Mouse (Mus musculus) left cerebral cortex, adult 2 months (tissue): ENCODE measurements around the gene Acot8. TPM values are rescaled to one million over a fixed set of nuclear protein-coding genes. Genes with fewer than 3 reads are reported as not detected.

Experiments used
- DNase-seq, 2 experiments: peaks; one replicate each; pipeline ENCODE4 v3.0.0; 2021 to 2022; ENCODE audit warnings: low spot score in 2 of 2, mixed read lengths in 1 of 2; ENCODE audit errors: extremely low spot score in 1 of 2
- H3K27ac ChIP-seq: fragments of 200-600 bp; 2 replicates; pipeline ENCODE4 v1.8.1; 2022
- H3K4me3 ChIP-seq: fragments of 200-600 bp; 2 replicates; pipeline ENCODE4 v1.8.1; 2022
- CTCF ChIP-seq: fragments of 200-600 bp; IDR thresholded peaks from 2 replicates; pipeline ENCODE4 v1.8.1; 2022; ENCODE audit warnings: antibody characterized with exemption, mild to moderate bottlenecking, moderate library complexity
- intact Hi-C: fragments of 180-260 bp; cut with DNase I; formaldehyde crosslinking; loops from one replicate; pipeline ENCODE4 v1.15.1; 2025
- total RNA-seq, 2 experiments: library from RNA; stranded (reverse); gene quantifications; 2 replicates each; pipeline ENCODE4 v1.2.3; 2021

Gene Acot8
- total RNA-seq, 2 experiments from 2014 or later: 26.6 to 28.3 TPM

GRCm38 (mm10) chr2:164744987-164745386, 59.7 kb downstream of the Acot8 start:
- peak overlapping the region; percentile 80; the same call in 1 of the 2 replicates for H3K27ac ChIP-seq
- intact Hi-C loops: loop anchor here (10.0 kb wide), 1 partner anchor 260 kb away; the partner anchor contains the start of gene Dbndd2
- H3K4me3 ChIP-seq: peak overlapping the region; percentile 87
- DNase-seq: no peak
- no peak for TF ChIP-seq CTCF

Other genes starting within 250 kb of the Acot8 start
- gene Wfdc2, start 242.5 kb downstream of the Acot8 start, total RNA-seq: 1 to 10 TPM in 1 of 2 experiments, under 1 TPM in 1; 0.70 to 1.3 TPM
- not detected for gene Spint3, start 231.4 kb downstream of the Acot8 start, total RNA-seq
- gene Wfdc6a, start 219.4 kb downstream of the Acot8 start, total RNA-seq: not detected
- gene Eppin, start 211.3 kb downstream of the Acot8 start, total RNA-seq: not detected
- gene Wfdc6b, start 191.4 kb downstream of the Acot8 start, total RNA-seq: not detected
- gene Wfdc8, start 191.3 kb downstream of the Acot8 start, total RNA-seq: not detected
- gene Wfdc16, start 166.1 kb downstream of the Acot8 start, total RNA-seq: not detected
- gene Wfdc10, start 148.8 kb downstream of the Acot8 start, total RNA-seq: not detected
- not detected for gene Wfdc9, start 148.3 kb downstream of the Acot8 start, total RNA-seq
- not detected for gene Wfdc11, start 130.8 kb downstream of the Acot8 start, total RNA-seq
- gene Wfdc13, start 119.8 kb downstream of the Acot8 start, total RNA-seq: not detected
- gene Spint4, start 106.4 kb downstream of the Acot8 start, total RNA-seq: not detected
- not detected for gene Spint5, start 89.6 kb downstream of the Acot8 start, total RNA-seq
- 1 to 10 TPM; 1.4 to 1.6 TPM for gene Wfdc3, start 59.0 kb downstream of the Acot8 start, total RNA-seq
- gene Dnttip1, start 58.9 kb downstream of the Acot8 start, total RNA-seq: 10 to 100 TPM; 37.6 to 37.9 TPM
- under 1 TPM in 1 of 2 experiments, not detected in 1; 0.36 TPM for gene Ube2c, start 35.0 kb downstream of the Acot8 start, total RNA-seq
- gene Tnnc2, start 24.9 kb downstream of the Acot8 start, total RNA-seq: 1 to 10 TPM in 1 of 2 experiments, not detected in 1; 1.1 TPM
- gene Snx21, start 19.1 kb downstream of the Acot8 start, total RNA-seq: 10 to 100 TPM; 54.4 to 57.2 TPM
- gene Zswim3, start 216 bp upstream of the Acot8 start, total RNA-seq: 1 to 10 TPM; 8.6 to 9.0 TPM
- gene Zswim1, start 17.8 kb upstream of the Acot8 start, total RNA-seq: 10 to 100 TPM; 21.7 to 22.7 TPM
- under 1 TPM; 0.45 to 0.58 TPM for gene Spata25, start 23.7 kb upstream of the Acot8 start, total RNA-seq
- gene Ctsa, start 28.0 kb upstream of the Acot8 start, total RNA-seq: 10 to 100 TPM; 89.5 to 96.2 TPM
- gene Neurl2, start 28.6 kb upstream of the Acot8 start, total RNA-seq: 1 to 10 TPM; 3.9 to 5.3 TPM
- gene Pltp, start 52.8 kb upstream of the Acot8 start, total RNA-seq: 10 to 100 TPM; 78.1 to 82.4 TPM
- gene Pcif1, start 74.4 kb upstream of the Acot8 start, total RNA-seq: 10 to 100 TPM; 44.8 to 48.8 TPM
- gene Zfp335, start 106.9 kb upstream of the Acot8 start, total RNA-seq: 10 to 100 TPM; 27.2 to 28.0 TPM
- gene Mmp9, start 135.9 kb upstream of the Acot8 start, total RNA-seq: 1 to 10 TPM; 1.4 TPM
- 100 to 1,000 TPM; 575 to 581 TPM for gene Slc12a5, start 155.9 kb upstream of the Acot8 start, total RNA-seq
- 10 to 100 TPM; 55.5 to 57.5 TPM for gene Ncoa5, start 230.0 kb upstream of the Acot8 start, total RNA-seq